Mouse (Mus musculus): ENCODE data around the gene Slk. TPM values are rescaled to one million over a fixed set of nuclear protein-coding genes. Genes with fewer than 3 reads are reported as not detected.

The Slk gene
- polyA plus RNA-seq, 1 experiment from 2014 or later, result 12.5 TPM

- Histone ChIP-seq H3K36me3 (ENCODE audit: control insufficient read depth, insufficient read depth) (peaks cover 31% of the 10 kb centered on the region), H3K4me1 (ENCODE audit: control insufficient read depth, insufficient read depth, low read length) (no peaks in the 10 kb centered on the region)
- 86% methylated on average over 4 of the region's 4 CpGs for WGBS
These were observed 55.9 kb downstream of the Slk start for GRCm38 (mm10) chr19:47635380-47635779.

DNA sequence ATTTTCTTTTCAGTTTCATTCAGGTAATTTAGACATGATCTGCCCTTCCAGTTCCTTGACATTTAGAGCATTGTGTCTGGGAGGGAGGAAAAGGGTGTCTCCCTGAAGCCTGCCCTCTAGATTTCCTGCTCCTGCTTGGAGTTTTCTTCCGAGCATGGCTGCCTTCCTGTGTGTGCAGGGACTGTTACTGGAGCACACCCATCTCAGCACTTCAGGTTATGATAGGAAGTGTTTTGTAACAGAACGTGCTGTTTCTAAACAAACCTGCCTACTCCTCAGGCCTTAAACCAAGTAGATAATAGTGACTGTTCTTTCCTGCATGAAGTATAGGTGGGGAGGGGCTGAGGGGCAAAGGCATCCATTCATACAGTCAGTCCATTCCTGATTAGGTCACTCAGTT lies 64.4 kb downstream of the Slk start:
- Histone ChIP-seq H3K27ac (ENCODE audit: low read length) (no peak overlapping the region), H3K9ac (ENCODE audit: low read length) (no peak overlapping the region), H3K4me3 (ENCODE audit: low read length) (no peak overlapping the region), H3K4me1 (ENCODE audit: control insufficient read depth, insufficient read depth, low read length) (peaks cover 6% of the 10 kb centered on the region), H3K27me3 (ENCODE audit: control insufficient read depth, insufficient read depth, low read length) (no peaks in the 10 kb centered on the region), H3K36me3 (ENCODE audit: control insufficient read depth, insufficient read depth) (peaks cover 41% of the 10 kb centered on the region), H3K9me3 (replicated peaks; ENCODE audit: control insufficient read depth, low read length) (no peaks in the 10 kb centered on the region), H3K4me2 (ENCODE audit: low read depth, low read length) (no peak overlapping the region)
- no peak for ATAC-seq (replicated peaks; ENCODE audit: extremely low read depth, insufficient read depth, low FRiP score)
- 47% methylated on average over 2 of the region's 2 CpGs for WGBS

More at GRCm38 (mm10) chr19:47635380-47635779, 55.9 kb downstream of the Slk start:
- Histone ChIP-seq H3K4me3 (ENCODE audit: low read length) (no peak overlapping the region), H3K9ac (ENCODE audit: low read length) (no peak overlapping the region), H3K27ac (ENCODE audit: low read length) (no peak overlapping the region), H3K4me2 (ENCODE audit: low read depth, low read length) (no peak overlapping the region), H3K9me3 (replicated peaks; ENCODE audit: control insufficient read depth, low read length) (no peaks in the 10 kb centered on the region), H3K27me3 (ENCODE audit: control insufficient read depth, insufficient read depth, low read length) (no peaks in the 10 kb centered on the region)
- ATAC-seq (replicated peaks; ENCODE audit: extremely low read depth, insufficient read depth, low FRiP score), result no peak

DNA sequence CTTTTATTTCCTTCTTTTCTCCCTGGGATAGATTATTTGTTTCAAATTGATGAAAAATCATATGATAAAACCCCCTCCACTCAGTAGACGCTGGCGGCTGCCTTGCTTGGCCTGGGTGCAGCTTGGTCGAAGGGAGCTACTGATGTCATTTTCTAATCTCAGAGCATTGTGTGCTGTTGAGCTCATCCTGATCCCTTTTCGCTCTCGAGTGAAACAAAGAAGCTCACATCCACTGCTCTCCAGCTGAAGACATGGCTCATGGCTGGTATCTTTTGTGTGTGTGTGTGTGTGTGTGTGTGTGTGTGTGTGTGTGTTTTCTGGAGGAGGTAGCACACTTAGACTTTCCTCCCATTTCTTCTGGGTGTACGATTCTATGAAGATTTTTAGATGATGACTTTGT lies 66.1 kb downstream of the Slk start:
- Histone ChIP-seq H3K27ac (ENCODE audit: low read length) (no peak overlapping the region), H3K9me3 (replicated peaks; ENCODE audit: control insufficient read depth, low read length) (no peaks in the 10 kb centered on the region), H3K4me2 (ENCODE audit: low read depth, low read length) (no peak overlapping the region), H3K27me3 (ENCODE audit: control insufficient read depth, insufficient read depth, low read length) (no peaks in the 10 kb centered on the region), H3K36me3 (ENCODE audit: control insufficient read depth, insufficient read depth) (peaks cover 26% of the 10 kb centered on the region), H3K4me1 (ENCODE audit: control insufficient read depth, insufficient read depth, low read length) (peaks cover 6% of the 10 kb centered on the region), H3K9ac (ENCODE audit: low read length) (peak overlapping the region; percentile 25; the same call in 1 of the 2 replicates), H3K4me3 (ENCODE audit: low read length) (no peak overlapping the region)
- 0 out of 2 replicates have a peak, but pooled peaks have one; percentile 39 for ATAC-seq (replicated peaks; ENCODE audit: extremely low read depth, insufficient read depth, low FRiP score)
- 36% methylated on average over 6 of the region's 6 CpGs for WGBS

DNA sequence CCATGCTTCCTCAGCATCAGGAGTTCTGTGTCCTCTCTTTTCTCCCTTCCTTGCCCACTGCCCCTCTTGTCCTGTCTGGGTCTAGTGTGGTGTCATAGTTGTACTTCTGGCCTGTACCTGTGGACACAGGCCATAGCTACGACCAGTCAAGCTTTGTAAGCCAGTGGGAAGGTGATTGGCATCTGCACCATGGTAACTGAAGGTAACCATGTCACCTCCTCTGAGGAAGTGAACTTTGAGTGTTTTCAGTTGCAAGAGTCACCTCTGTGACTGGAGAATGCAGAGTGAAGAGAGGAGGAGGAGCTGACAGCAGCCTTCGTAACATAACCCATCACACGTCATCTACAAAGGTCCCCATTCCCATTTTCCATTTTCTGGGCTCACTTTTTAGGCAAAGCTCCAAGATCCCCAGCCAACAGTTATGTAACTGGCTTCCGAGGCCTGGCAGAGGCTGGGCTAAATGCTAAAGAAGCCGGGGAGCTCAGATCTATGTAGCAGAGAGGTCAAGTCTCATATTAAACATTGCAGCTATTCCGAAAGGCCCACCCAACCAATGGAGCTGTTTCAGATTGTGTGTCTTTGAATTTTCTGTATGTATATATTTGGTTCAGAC lies 67.1 kb downstream of the Slk start:
- H3K4me2 ChIP-seq (ENCODE audit: low read depth, low read length), result no peak overlapping the region
- 70% methylated on average over 6 of the region's 6 CpGs for WGBS
- ATAC-seq (replicated peaks; ENCODE audit: extremely low read depth, insufficient read depth, low FRiP score), result no peak
- no peaks in the 10 kb centered on the region for H3K27me3 ChIP-seq (ENCODE audit: control insufficient read depth, insufficient read depth, low read length)
- no peak overlapping the region for H3K4me3 ChIP-seq (ENCODE audit: low read length)
- no peaks in the 10 kb centered on the region for H3K9me3 ChIP-seq (replicated peaks; ENCODE audit: control insufficient read depth, low read length)
- peaks cover 6% of the 10 kb centered on the region for H3K4me1 ChIP-seq (ENCODE audit: control insufficient read depth, insufficient read depth, low read length)
- peaks cover 18% of the 10 kb centered on the region for H3K36me3 ChIP-seq (ENCODE audit: control insufficient read depth, insufficient read depth)
- H3K27ac ChIP-seq (ENCODE audit: low read length), result no peak overlapping the region
- no peak overlapping the region for H3K9ac ChIP-seq (ENCODE audit: low read length)

DNA sequence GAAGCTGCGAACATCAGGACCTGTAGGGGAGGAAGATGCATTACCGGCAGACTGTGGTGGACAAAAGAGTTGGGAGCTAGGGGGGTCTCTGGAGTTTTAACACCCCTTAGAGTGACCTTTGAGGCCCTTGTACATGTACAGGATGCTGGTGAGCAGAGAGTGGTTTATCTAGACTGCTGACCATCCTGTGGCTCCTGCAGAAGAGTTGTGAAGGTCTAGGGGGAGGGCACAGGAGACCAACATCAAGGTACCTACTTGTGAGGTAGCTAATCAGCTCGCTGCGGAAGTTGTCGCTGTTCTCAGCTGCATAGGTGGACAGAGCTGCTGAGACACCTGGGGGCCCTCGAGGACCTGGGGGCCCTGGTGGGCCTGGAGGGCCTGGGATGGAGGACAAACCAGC lies 69.6 kb downstream of the Slk start:
- H3K9me3 ChIP-seq (replicated peaks; ENCODE audit: control insufficient read depth, low read length), result no peaks in the 10 kb centered on the region
- H3K4me3 ChIP-seq (ENCODE audit: low read length), result no peak overlapping the region
- no peak overlapping the region for H3K4me2 ChIP-seq (ENCODE audit: low read depth, low read length)
- peaks cover 7% of the 10 kb centered on the region; the same call in 1 of the 2 replicates for H3K36me3 ChIP-seq (ENCODE audit: control insufficient read depth, insufficient read depth)
- H3K27ac ChIP-seq (ENCODE audit: low read length), result no peak overlapping the region
- no peaks in the 10 kb centered on the region for H3K27me3 ChIP-seq (ENCODE audit: control insufficient read depth, insufficient read depth, low read length)
- no peak for ATAC-seq (replicated peaks; ENCODE audit: extremely low read depth, insufficient read depth, low FRiP score)
- 90% methylated on average over 6 of the region's 6 CpGs for whole genome bisulfite sequencing
- H3K9ac ChIP-seq (ENCODE audit: low read length), result no peak overlapping the region
- peaks cover 6% of the 10 kb centered on the region for H3K4me1 ChIP-seq (ENCODE audit: control insufficient read depth, insufficient read depth, low read length)

- WGBS, result 80% methylated on average over 16 of the region's 16 CpGs
- H3K27me3 ChIP-seq (ENCODE audit: control insufficient read depth, insufficient read depth, low read length), result no peaks in the 10 kb centered on the region
- no peak overlapping the region for H3K4me2 ChIP-seq (ENCODE audit: low read depth, low read length)
- peaks cover 3% of the 10 kb centered on the region; the same call in 1 of the 2 replicates for H3K36me3 ChIP-seq (ENCODE audit: control insufficient read depth, insufficient read depth)
- H3K27ac ChIP-seq (ENCODE audit: low read length), result no peak overlapping the region
- ATAC-seq (replicated peaks; ENCODE audit: extremely low read depth, insufficient read depth, low FRiP score), result no peak
- no peaks in the 10 kb centered on the region for H3K9me3 ChIP-seq (replicated peaks; ENCODE audit: control insufficient read depth, low read length)
- no peak overlapping the region for H3K4me3 ChIP-seq (ENCODE audit: low read length)
- peaks cover 2% of the 10 kb centered on the region for H3K4me1 ChIP-seq (ENCODE audit: control insufficient read depth, insufficient read depth, low read length)
- no peak overlapping the region for H3K9ac ChIP-seq (ENCODE audit: low read length)
These were observed 71.1 kb downstream of the Slk start for GRCm38 (mm10) chr19:47650366-47651159.

GRCm38 (mm10) chr19:47651160-47651480 lies 71.6 kb downstream of the Slk start:
- Histone ChIP-seq H3K36me3 (ENCODE audit: control insufficient read depth, insufficient read depth) (peaks cover 3% of the 10 kb centered on the region; the same call in 1 of the 2 replicates), H3K4me3 (ENCODE audit: low read length) (no peak overlapping the region), H3K4me1 (ENCODE audit: control insufficient read depth, insufficient read depth, low read length) (no peaks in the 10 kb centered on the region), H3K27ac (ENCODE audit: low read length) (no peak overlapping the region), H3K27me3 (ENCODE audit: control insufficient read depth, insufficient read depth, low read length) (no peaks in the 10 kb centered on the region), H3K9me3 (replicated peaks; ENCODE audit: control insufficient read depth, low read length) (no peaks in the 10 kb centered on the region), H3K4me2 (ENCODE audit: low read depth, low read length) (no peak overlapping the region), H3K9ac (ENCODE audit: low read length) (no peak overlapping the region)
- WGBS, result 64% methylated on average over 5 of the region's 5 CpGs
- ATAC-seq (replicated peaks; ENCODE audit: extremely low read depth, insufficient read depth, low FRiP score), result no peak

DNA sequence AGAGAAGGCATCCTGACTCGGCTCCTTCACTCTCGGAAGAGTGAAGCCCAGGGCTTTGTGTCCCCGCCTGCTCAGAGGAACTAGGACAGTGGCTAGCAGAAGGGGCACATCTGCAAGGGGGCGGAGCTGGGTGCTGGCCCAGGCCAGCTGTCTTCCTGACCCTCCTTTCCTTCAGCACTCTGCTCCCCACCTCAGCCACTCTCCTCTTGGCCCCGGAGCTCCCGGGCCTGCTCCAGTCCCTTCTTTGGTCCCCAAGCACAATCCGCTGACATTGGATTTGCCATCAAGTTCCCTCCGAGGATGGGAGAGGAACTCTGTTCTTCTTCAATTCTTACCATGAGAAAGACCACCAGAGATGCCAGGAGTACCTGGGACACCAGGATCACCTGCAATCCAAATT lies 72.8 kb downstream of the Slk start:
- H3K4me1 ChIP-seq (ENCODE audit: control insufficient read depth, insufficient read depth, low read length), result no peaks in the 10 kb centered on the region
- no peaks in the 10 kb centered on the region for H3K9me3 ChIP-seq (replicated peaks; ENCODE audit: control insufficient read depth, low read length)
- H3K4me3 ChIP-seq (ENCODE audit: low read length), result no peak overlapping the region
- H3K27me3 ChIP-seq (ENCODE audit: control insufficient read depth, insufficient read depth, low read length), result no peaks in the 10 kb centered on the region
- H3K27ac ChIP-seq (ENCODE audit: low read length), result no peak overlapping the region
- H3K36me3 ChIP-seq (ENCODE audit: control insufficient read depth, insufficient read depth), result no peaks in the 10 kb centered on the region
- no peak overlapping the region for H3K4me2 ChIP-seq (ENCODE audit: low read depth, low read length)
- no peak for ATAC-seq (replicated peaks; ENCODE audit: extremely low read depth, insufficient read depth, low FRiP score)
- no peak overlapping the region for H3K9ac ChIP-seq (ENCODE audit: low read length)
- WGBS, result 61% methylated on average over 8 of the region's 8 CpGs

DNA sequence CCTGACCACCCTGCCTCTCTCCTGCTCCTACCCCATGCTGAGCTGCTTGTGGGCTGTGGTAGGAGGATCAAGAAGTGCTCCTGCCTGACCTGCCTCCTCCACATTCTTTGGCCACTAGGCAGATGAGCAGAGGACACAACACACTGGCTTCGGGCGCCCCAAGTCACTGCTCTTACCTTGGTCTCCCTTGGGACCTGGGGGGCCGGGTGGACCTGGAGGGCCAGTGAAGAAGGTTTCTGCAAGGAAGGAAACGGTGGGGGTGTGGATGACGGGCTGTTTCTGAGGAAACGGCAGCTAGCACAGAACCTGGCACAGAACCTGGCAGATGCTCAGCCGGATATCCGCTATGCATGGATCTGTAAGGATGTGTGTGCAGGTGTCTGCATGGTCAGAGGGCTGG lies 73.7 kb downstream of the Slk start:
- no peaks in the 10 kb centered on the region for H3K9me3 ChIP-seq (replicated peaks; ENCODE audit: control insufficient read depth, low read length)
- ATAC-seq (replicated peaks; ENCODE audit: extremely low read depth, insufficient read depth, low FRiP score), result no peak
- no peaks in the 10 kb centered on the region for H3K27me3 ChIP-seq (ENCODE audit: control insufficient read depth, insufficient read depth, low read length)
- H3K9ac ChIP-seq (ENCODE audit: low read length), result no peak overlapping the region
- no peaks in the 10 kb centered on the region for H3K4me1 ChIP-seq (ENCODE audit: control insufficient read depth, insufficient read depth, low read length)
- no peak overlapping the region for H3K4me3 ChIP-seq (ENCODE audit: low read length)
- no peak overlapping the region for H3K4me2 ChIP-seq (ENCODE audit: low read depth, low read length)
- H3K36me3 ChIP-seq (ENCODE audit: control insufficient read depth, insufficient read depth), result no peaks in the 10 kb centered on the region
- H3K27ac ChIP-seq (ENCODE audit: low read length), result no peak overlapping the region
- 79% methylated on average over 8 of the region's 8 CpGs for WGBS

Measured in heart, embryonic 16.5 days (tissue).